ENCODE assay signal across 9 mouse cellular contexts in the genomic region with DNA sequence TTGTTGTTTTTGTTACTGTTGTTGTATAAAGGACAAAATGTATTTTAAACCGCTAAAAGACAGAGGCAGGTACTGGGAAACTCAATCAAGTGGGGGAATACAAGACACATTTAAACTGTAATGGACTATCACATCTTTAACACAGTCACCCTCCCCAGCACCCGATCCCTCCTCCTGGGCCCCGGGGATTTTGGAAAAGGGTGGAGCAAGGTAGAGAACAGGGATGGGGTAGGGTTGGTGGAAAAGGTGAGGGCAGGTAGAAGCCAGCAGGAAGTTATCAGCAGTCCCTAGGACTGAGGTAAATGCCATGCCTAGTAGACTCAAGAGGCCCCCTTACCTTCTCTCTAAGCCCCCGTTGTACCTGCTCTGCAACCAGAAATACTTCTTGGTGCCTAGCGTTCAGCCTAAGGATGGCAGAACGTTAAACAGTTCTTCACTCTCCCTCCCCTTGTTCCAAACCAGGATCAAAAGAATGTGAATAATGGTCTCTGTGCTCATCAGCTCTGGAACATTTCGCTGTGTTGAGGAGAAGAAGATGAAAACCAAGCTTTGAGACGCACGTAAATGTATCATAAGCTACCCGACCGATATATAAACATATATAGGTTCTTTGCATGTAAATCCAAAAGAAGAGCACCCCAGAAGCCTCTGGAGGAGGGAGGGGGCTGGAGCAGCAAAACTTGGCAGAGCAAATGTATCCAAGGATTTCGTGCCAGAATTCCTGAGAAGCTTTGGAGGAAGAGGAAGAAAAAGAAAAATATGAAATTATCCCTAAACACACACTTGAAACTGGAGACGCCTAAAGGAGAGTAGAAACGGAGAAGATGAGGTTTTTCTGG. TPM values are rescaled to one million over a fixed set of nuclear protein-coding genes. Genes with fewer than 3 reads are reported as not detected.
DNase-seq lines count a peak whose midpoint lies in the region; ATAC-seq lines count a peak whose summit lies in the region.
"Had no signal": no experiment of that assay in that cellular context is flagged by ENCODE, and none has a peak within 500 bp of the region (broad histone marks: within the 10 kb centered on the region; RNA-seq: fewer than 3 reads in every experiment).

Gene Nlgn1, minus strand, starts transcription at position 61 of the 839 bp plus-strand sequence.

- no peaks in the 10 kb centered on the region for H3K36me3 ChIP-seq in kidney, embryonic 14.5 days (ENCODE audit: control insufficient read depth, insufficient read depth, low read length)
- no peaks in the 10 kb centered on the region for H3K36me3 ChIP-seq in embryonic facial prominence, embryonic 14.5 days (ENCODE audit: control insufficient read depth, insufficient read depth, low read length)
- H3K36me3 ChIP-seq in midbrain, embryonic 16.5 days (ENCODE audit: control insufficient read depth, insufficient read depth, low read length): no peaks in the 10 kb centered on the region

- DNase-seq in kidney, postnatal 36 days: no peak
- no peak for DNase-seq in embryonic facial prominence, embryonic 14.5 days (ENCODE audit: low spot score)
- peak in 1 of 2 experiments; percentile 42 for DNase-seq in layer of hippocampus, postnatal 14 days (ENCODE audit: low spot score in 2 of 2)
- no peak for DNase-seq in thymus, adult 18-20 months
- DNase-seq in right cerebral cortex, adult 18-20 months: no peak

- WGBS in kidney, embryonic 14.5 days: 3% methylated on average over 14 of the region's 14 CpGs
- WGBS in embryonic facial prominence, embryonic 14.5 days: 2% methylated on average over 14 of the region's 14 CpGs
- 1% methylated on average over 14 of the region's 14 CpGs for WGBS in midbrain, embryonic 16.5 days

- H3K9ac ChIP-seq in kidney, embryonic 14.5 days (ENCODE audit: low read depth, low read length): peak within 1 kb of the TSS; percentile 56
- H3K9ac ChIP-seq in embryonic facial prominence, embryonic 14.5 days (ENCODE audit: low read depth, low read length): peak within 1 kb of the TSS; percentile 63
- peak within 1 kb of the TSS; percentile 94 for H3K9ac ChIP-seq in midbrain, embryonic 16.5 days (ENCODE audit: low read depth, low read length)
- H3K9ac ChIP-seq: liver, embryonic 14.5 days had no signal

- H3K27ac ChIP-seq in kidney, embryonic 14.5 days (ENCODE audit: low read depth, low read length): no peak within 1 kb of the TSS
- no peak within 1 kb of the TSS; the same call in 1 of the 2 replicates for H3K27ac ChIP-seq in embryonic facial prominence, embryonic 14.5 days (replicated peaks; ENCODE audit: low read depth, low read length)
- H3K27ac ChIP-seq in midbrain, embryonic 16.5 days (ENCODE audit: low read length): peak within 1 kb of the TSS; percentile 95
- H3K27ac ChIP-seq: liver, embryonic 14.5 days had no signal

- no peak for ATAC-seq in kidney, embryonic 14.5 days (ENCODE audit: low FRiP score, low TSS enrichment)
- ATAC-seq in embryonic facial prominence, embryonic 14.5 days (ENCODE audit: low read depth): no peak
- ATAC-seq in midbrain, embryonic 16.5 days: peak; percentile 8; the same call in 1 of the 2 replicates
- ATAC-seq in erythroid progenitor cell, adult 5-6 weeks (replicated peaks; ENCODE audit: low FRiP score, poor library complexity, severe bottlenecking): no peak

- no peaks in the 10 kb centered on the region for H3K9me3 ChIP-seq in kidney, embryonic 14.5 days (ENCODE audit: control insufficient read depth, low read length)
- H3K9me3 ChIP-seq in embryonic facial prominence, embryonic 14.5 days (ENCODE audit: control insufficient read depth, low read length): no peaks in the 10 kb centered on the region
- H3K9me3 ChIP-seq in midbrain, embryonic 16.5 days (replicated peaks; ENCODE audit: control insufficient read depth, low read length, poor library complexity, severe bottlenecking): no peaks in the 10 kb centered on the region

- H3K27me3 ChIP-seq in kidney, embryonic 14.5 days (ENCODE audit: control insufficient read depth, insufficient read depth, low read length): peaks cover 49% of the 10 kb centered on the region
- peaks cover 41% of the 10 kb centered on the region for H3K27me3 ChIP-seq in embryonic facial prominence, embryonic 14.5 days (replicated peaks; ENCODE audit: control insufficient read depth, insufficient read depth, low read length)
- no peaks in the 10 kb centered on the region for H3K27me3 ChIP-seq in midbrain, embryonic 16.5 days (ENCODE audit: control insufficient read depth, insufficient read depth, low read depth, low read length)

- peak within 1 kb of the TSS; percentile 97 for H3K4me2 ChIP-seq in kidney, embryonic 14.5 days (replicated peaks; ENCODE audit: low read depth, low read length)
- peak within 1 kb of the TSS; percentile 96 for H3K4me2 ChIP-seq in embryonic facial prominence, embryonic 14.5 days (ENCODE audit: low read depth, low read length)
- peak within 1 kb of the TSS; percentile 79 for H3K4me2 ChIP-seq in midbrain, embryonic 16.5 days (ENCODE audit: low read length)

- peak within 1 kb of the TSS; percentile 58 for H3K4me3 ChIP-seq in kidney, embryonic 14.5 days (ENCODE audit: low read length)
- peak within 1 kb of the TSS; percentile 62 for H3K4me3 ChIP-seq in embryonic facial prominence, embryonic 14.5 days (ENCODE audit: low read depth, low read length)
- H3K4me3 ChIP-seq in midbrain, embryonic 16.5 days (ENCODE audit: low read depth, low read length): peak within 1 kb of the TSS; percentile 84

- 0 out of 2 replicates have a peak, but pooled peaks cover 3% of the 10 kb centered on the region for H3K4me1 ChIP-seq in kidney, embryonic 14.5 days (ENCODE audit: control insufficient read depth, insufficient read depth, low read length)
- H3K4me1 ChIP-seq in embryonic facial prominence, embryonic 14.5 days (ENCODE audit: control insufficient read depth, insufficient read depth, low read length): peaks cover 10% of the 10 kb centered on the region; the same call in 1 of the 2 replicates
- H3K4me1 ChIP-seq in midbrain, embryonic 16.5 days (ENCODE audit: control insufficient read depth, insufficient read depth, low read length): peaks cover 9% of the 10 kb centered on the region; the same call in 1 of the 2 replicates

RNA-seq across cellular contexts. Expression of gene Nlgn1, which starts in this region (rescaled TPM):
- 1.1 and 1.5 TPM in 2 replicates for polyA plus RNA-seq in kidney, embryonic 14.5 days (2014; fragmentation: Nextera tagmentation; extraction: Ambion mirVana)
- 3.2 and 3.6 TPM in 2 replicates for polyA plus RNA-seq in embryonic facial prominence, embryonic 14.5 days (2014; fragmentation: Nextera tagmentation; extraction: Ambion mirVana)
- total RNA-seq in layer of hippocampus, postnatal 14 days (2021): 100 to 1,000 TPM; 112 to 118 TPM
- polyA plus RNA-seq in midbrain, embryonic 16.5 days (2015; fragmentation: Nextera tagmentation; extraction: Ambion mirVana): 30.6 and 34.4 TPM in 2 replicates
- not detected in 2 replicates for total RNA-seq in erythroid progenitor cell, adult 5-6 weeks (2015; ENCODE audit: low replicate concordance)
- not detected in 2 replicates for total RNA-seq in erythroid progenitor cell, adult 5-6 weeks (2017; ENCODE audit: low replicate concordance)
- polyA plus RNA-seq: liver, embryonic 14.5 days had no signal

Comparison
In these comparisons a context has a peak if more than half of its experiments do, and no peak if none do; other contexts are left out.
1. RNA of gene Nlgn1 (total RNA-seq): 112 to 118 TPM in layer of hippocampus, postnatal 14 days; not detected in erythroid progenitor cell, adult 5-6 weeks; every median in the first group is over 100 times any median in the second.
2. Peak in every context shown above with its lines, with median percentiles within 50 percentile points of each other: H3K4me2 ChIP-seq, H3K4me3 ChIP-seq and H3K9ac ChIP-seq.